Mouse (Mus musculus) liver, postnatal 0 days (tissue): ENCODE data around the gene A730015C16Rik. TPM values are rescaled to one million over a fixed set of nuclear protein-coding genes. Genes with fewer than 3 reads are reported as not detected.
A peak's percentile ranks its signal among the peaks of the same experiment; 100 is the strongest.

ENCODE experiments used
- ATAC-seq: fragments of 200-750 bp; cut with Nextera tagmentation; 2 replicates; pipeline ENCODE4 v1.8.0; 2017; ENCODE audit warnings: mild to moderate bottlenecking, moderate library complexity
- DNase-seq: peaks from one replicate; pipeline ENCODE4 v3.0.0-alpha.2; 2016
- H3K27ac ChIP-seq: fragments of 300-500 bp; sonication (generic); 2 replicates; pipeline ENCODE4 v1.5.1; 2014; ENCODE audit warnings: antibody characterized with exemption, moderate library complexity, mild to moderate bottlenecking, low read depth
- H3K27me3 ChIP-seq: fragments of 300-500 bp; sonication (generic); 2 replicates; pipeline ENCODE4 v1.6.1; 2014; ENCODE audit warnings: low read length, control low read depth, mixed read lengths; ENCODE audit not compliant: insufficient read depth
- H3K36me3 ChIP-seq: fragments of 300-500 bp; sonication (generic); replicated peaks from 2 replicates; pipeline ENCODE4 v1.6.1; 2014; ENCODE audit warnings: mild to moderate bottlenecking, control low read depth, low read length, moderate library complexity, mixed read lengths; ENCODE audit not compliant: insufficient read depth
- H3K4me1 ChIP-seq: fragments of 300-500 bp; sonication (generic); 2 replicates; pipeline ENCODE4 v1.6.1; 2014; ENCODE audit warnings: antibody characterized with exemption, mild to moderate bottlenecking, control low read depth; ENCODE audit not compliant: insufficient read depth
- H3K4me2 ChIP-seq: fragments of 300-500 bp; sonication (generic); 2 replicates; pipeline ENCODE4 v1.6.1; 2014; ENCODE audit warnings: low read depth, mild to moderate bottlenecking, low read length, moderate library complexity, mixed read lengths
- H3K4me3 ChIP-seq: fragments of 300-500 bp; sonication (generic); 2 replicates; pipeline ENCODE4 v1.5.1; 2014; ENCODE audit warnings: low read depth, low read length
- H3K9ac ChIP-seq: fragments of 300-500 bp; sonication (generic); replicated peaks from 2 replicates; pipeline ENCODE4 v1.6.1; 2014; ENCODE audit warnings: mild to moderate bottlenecking, moderate library complexity
- H3K9me3 ChIP-seq: fragments of 300-500 bp; sonication (generic); 2 replicates; pipeline ENCODE4 v1.6.1; 2016; ENCODE audit warnings: mild to moderate bottlenecking, control low read depth, low read length, mixed read lengths
- CTCF ChIP-seq: sonication (generic); IDR thresholded peaks from 2 replicates; pipeline ENCODE4 v1.5.1; 2016; ENCODE audit warnings: antibody characterized with exemption, low read depth
- EP300 ChIP-seq: IDR thresholded peaks from 2 replicates; pipeline ENCODE4 v1.6.1; 2016; ENCODE audit warnings: antibody characterized with exemption, low read depth, mild to moderate bottlenecking
- WGBS: fragments of 180-500 bp; shearing (Covaris S2); extraction: QIAGEN DNeasy Blood & Tissue Kit; methylation state at CpG from one replicate; pipeline ENCODE4 v1.1.7; 2014; ENCODE audit not compliant: insufficient replicate concordance; 5-methylcytosine and 5-hydroxymethylcytosine counted together
- polyA plus RNA-seq: library from polyadenylated mRNA; unstranded; fragments of >200 nt; fragmentation: Nextera tagmentation; extraction: Ambion mirVana; gene quantifications from 2 replicates; pipeline ENCODE4 v1.2.1, GENCODE M21; 2015

A730015C16Rik gene
- polyA plus RNA-seq = 0.27 and 0.72 TPM in 2 replicates

DNA sequence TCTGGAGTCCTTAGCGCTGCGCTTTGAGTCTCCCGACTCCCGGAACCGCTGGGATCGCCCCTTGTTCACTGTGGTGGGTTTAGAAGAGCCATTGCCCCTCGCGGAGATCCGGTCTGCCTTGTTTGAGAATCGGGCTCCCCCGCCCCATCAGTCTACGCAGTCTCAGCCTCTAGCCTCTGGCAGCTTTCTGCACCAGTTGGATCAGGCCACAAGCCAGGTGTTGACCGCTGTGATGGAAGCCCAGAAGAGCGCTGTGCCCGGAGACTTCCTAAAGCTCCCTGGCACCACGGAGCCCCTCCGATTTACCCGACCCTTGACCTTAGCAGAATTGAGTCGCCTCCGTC, at the start of gene A730015C16Rik:
Gene A730015C16Rik, minus strand, starts transcription at position 115 of the 344 bp plus-strand sequence.
- peak within 1 kb of the TSS; percentile 74 for H3K9ac ChIP-seq
- H3K27me3 ChIP-seq = no peaks in the 10 kb centered on the region
- 4% methylated on average over 20 of the region's 20 CpGs for WGBS
- DNase-seq = no peak
- peak within 1 kb of the TSS; percentile 93 for H3K27ac ChIP-seq
- peak within 1 kb of the TSS; percentile 85 for H3K4me3 ChIP-seq
- no peaks in the 10 kb centered on the region for H3K36me3 ChIP-seq
- H3K4me2 ChIP-seq = peak within 1 kb of the TSS; percentile 93
- no peaks in the 10 kb centered on the region for H3K9me3 ChIP-seq
- ATAC-seq = peak; percentile 32
- peaks cover 11% of the 10 kb centered on the region for H3K4me1 ChIP-seq
- TF ChIP-seq CTCF (no peak), EP300 (no peak)

DNA sequence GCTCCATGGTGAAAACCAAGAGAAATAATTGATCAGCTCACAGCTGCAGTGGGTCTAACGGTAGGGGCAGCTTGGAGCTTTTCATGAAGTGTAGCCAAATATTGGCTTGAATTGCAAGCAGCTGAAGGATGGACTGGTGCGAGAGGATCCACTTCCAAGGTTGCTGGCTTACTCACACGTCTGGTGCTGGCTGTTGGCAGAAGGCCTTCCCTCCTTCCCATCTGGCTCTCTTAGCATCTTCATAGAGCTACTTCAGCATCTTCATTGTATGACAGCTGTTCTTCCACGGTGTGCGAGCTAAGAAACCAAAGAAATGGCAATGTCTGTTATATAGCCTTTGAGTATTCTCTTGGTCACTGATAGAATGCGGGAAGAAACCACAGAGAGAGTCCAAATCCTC, 42.5 kb upstream of the A730015C16Rik start:
- 80% methylated on average over 6 of the region's 6 CpGs for WGBS
- H3K9me3 ChIP-seq = no peaks in the 10 kb centered on the region
- H3K4me2 ChIP-seq = no peak overlapping the region
- H3K27ac ChIP-seq = no peak overlapping the region
- no peaks in the 10 kb centered on the region for H3K36me3 ChIP-seq
- TF ChIP-seq CTCF = no peak
- TF ChIP-seq EP300 = no peak
- no peak overlapping the region for H3K4me3 ChIP-seq
- no peak for DNase-seq
- H3K9ac ChIP-seq = no peak overlapping the region
- ATAC-seq = no peak
- H3K4me1 ChIP-seq = no peaks in the 10 kb centered on the region
- H3K27me3 ChIP-seq = no peaks in the 10 kb centered on the region

DNA sequence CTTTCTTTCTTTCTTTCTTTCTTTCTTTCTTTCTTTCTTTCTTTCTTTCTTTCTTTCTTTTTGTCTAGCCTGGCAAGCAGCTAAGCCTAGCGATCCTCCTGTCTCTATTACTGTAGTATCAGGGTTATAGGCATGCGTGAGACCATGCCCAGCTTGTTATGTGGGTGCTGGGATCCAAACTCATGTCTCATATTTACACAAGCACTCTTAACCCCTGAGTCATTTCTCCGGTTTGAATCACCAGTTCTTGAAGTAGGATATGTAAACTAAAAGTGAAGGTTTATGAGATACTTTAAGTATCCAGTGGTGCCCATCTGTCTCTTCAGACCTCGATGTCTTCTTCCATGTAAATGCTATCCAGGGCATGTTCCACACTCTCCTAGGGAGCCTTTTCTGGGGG, 39.0 kb upstream of the A730015C16Rik start:
- no peaks in the 10 kb centered on the region for H3K27me3 ChIP-seq
- H3K9me3 ChIP-seq = no peaks in the 10 kb centered on the region
- H3K4me2 ChIP-seq = no peak overlapping the region
- H3K4me3 ChIP-seq = no peak overlapping the region
- H3K27ac ChIP-seq = no peak overlapping the region
- no peaks in the 10 kb centered on the region for H3K4me1 ChIP-seq
- ATAC-seq (no peak), DNase-seq (no peak)
- H3K36me3 ChIP-seq = no peaks in the 10 kb centered on the region
- TF ChIP-seq EP300 = no peak
- TF ChIP-seq CTCF = no peak
- 70% methylated on average over 4 of the region's 4 CpGs for WGBS
- no peak overlapping the region for H3K9ac ChIP-seq

DNA sequence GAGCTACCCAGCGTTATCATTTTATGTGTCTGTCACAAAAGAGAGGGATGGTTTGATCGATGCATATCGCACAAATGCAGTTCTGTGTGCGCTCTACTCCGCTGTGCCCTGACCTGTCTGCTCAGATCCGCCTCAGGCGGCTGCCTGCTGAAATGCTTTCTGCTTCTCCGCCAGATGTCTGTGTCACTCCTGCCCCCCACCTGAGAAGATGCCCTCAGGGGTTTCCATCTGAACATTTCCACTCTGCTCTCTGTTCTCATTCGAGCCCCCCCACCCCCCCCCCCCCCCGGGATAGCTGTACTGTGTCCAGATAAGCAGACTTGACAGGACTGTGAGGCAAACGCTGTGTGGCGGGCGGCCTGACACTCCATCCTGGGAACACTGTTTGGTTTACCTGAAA, 35.4 kb upstream of the A730015C16Rik start:
- no peak overlapping the region for H3K9ac ChIP-seq
- peaks cover 8% of the 10 kb centered on the region; the same call in 1 of the 2 replicates for H3K27me3 ChIP-seq
- TF ChIP-seq CTCF = no peak
- TF ChIP-seq EP300 = no peak
- no peaks in the 10 kb centered on the region for H3K36me3 ChIP-seq
- DNase-seq (no peak), ATAC-seq (no peak)
- no peak overlapping the region for H3K27ac ChIP-seq
- H3K4me2 ChIP-seq = no peak overlapping the region
- H3K9me3 ChIP-seq = no peaks in the 10 kb centered on the region
- no peak overlapping the region for H3K4me3 ChIP-seq
- peaks cover 8% of the 10 kb centered on the region for H3K4me1 ChIP-seq
- WGBS = 63% methylated on average over 13 of the region's 13 CpGs

DNA sequence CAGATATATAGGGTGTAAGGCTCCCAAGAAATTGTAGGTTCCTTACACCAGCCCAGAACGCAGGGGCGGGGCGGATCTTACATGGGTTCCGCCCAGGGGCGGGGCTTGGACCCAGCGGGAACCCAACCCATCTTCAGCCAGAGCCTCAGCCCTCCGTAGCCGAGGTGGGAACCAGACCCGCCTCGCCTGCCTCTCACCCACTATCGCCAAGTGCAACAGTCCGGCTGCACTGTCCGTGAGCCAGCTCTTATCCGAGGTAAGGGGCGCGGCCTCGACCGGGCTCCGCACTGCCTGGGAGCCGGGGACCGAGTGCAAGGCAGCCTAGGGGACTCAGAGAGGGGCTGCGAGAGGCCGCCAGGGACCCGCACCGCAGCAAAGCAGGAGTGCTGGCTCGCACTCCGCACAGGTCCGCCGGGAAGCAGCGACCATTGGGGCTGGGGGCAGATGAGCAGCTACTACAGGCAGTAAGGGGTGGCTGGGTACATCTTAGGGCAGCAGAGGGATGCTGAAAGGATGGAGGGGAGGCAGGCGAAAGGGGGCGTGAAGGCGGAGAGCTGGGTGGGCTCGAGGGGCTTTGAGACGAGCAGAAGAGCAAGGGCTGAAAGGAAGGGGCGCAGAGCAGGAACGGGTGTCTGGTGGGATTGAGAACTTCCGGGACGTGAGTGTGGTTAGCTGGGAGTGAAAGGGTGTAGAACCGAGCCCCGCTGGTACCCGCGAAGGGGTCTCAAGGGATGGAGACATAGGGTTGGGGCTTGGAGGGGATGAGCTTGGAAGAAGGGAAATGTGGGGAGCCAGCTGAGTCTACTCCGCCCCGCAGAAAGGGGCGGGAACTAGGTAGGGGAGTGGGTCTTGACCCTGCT, 30.8 kb upstream of the A730015C16Rik start, which contains the start of gene Rab3b:
Gene Rab3b, plus strand, starts transcription at position 101 of the 860 bp plus-strand sequence.
- ATAC-seq (peak; percentile 74), DNase-seq (peak; percentile 83)
- H3K36me3 ChIP-seq = no peaks in the 10 kb centered on the region
- WGBS = 1% methylated on average over 46 of the region's 46 CpGs
- H3K4me1 ChIP-seq = peaks cover 12% of the 10 kb centered on the region
- peak within 1 kb of the TSS; percentile 49 for H3K4me3 ChIP-seq
- TF ChIP-seq CTCF (no peak), EP300 (no peak)
- peaks cover 11% of the 10 kb centered on the region; the same call in 1 of the 2 replicates for H3K27me3 ChIP-seq
- H3K27ac ChIP-seq = no peak within 1 kb of the TSS
- H3K9ac ChIP-seq = peak within 1 kb of the TSS; percentile 46
- no peaks in the 10 kb centered on the region for H3K9me3 ChIP-seq
- peak within 1 kb of the TSS; percentile 80 for H3K4me2 ChIP-seq

DNA sequence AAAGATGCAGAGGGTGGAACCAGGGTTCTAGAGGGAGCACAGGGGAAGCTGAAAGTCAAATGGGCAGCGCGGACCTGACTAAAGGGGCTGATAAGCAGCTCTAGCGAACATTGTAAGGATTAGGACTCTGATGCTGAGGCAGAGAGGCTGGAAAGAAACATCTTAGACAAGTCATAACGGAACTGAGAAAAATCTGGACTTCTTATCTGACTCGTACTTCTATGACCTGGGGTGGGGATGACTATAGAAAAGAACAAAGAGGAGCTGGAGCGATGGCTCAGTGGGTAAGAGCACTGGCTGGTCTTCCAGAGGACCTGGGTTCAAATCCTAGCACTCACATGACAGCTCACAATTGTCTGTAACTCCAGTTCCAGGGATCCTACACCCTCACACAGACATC, 29.5 kb upstream of the A730015C16Rik start:
- WGBS = 72% methylated on average over 6 of the region's 6 CpGs
- Histone ChIP-seq H3K9ac (no peak overlapping the region), H3K4me3 (no peak overlapping the region), H3K27ac (no peak overlapping the region), H3K4me1 (peaks cover 12% of the 10 kb centered on the region), H3K4me2 (no peak overlapping the region), H3K27me3 (peaks cover 11% of the 10 kb centered on the region; the same call in 1 of the 2 replicates), H3K36me3 (no peaks in the 10 kb centered on the region), H3K9me3 (no peaks in the 10 kb centered on the region)
- DNase-seq (no peak), ATAC-seq (no peak)
- TF ChIP-seq EP300 (no peak), CTCF (no peak)
